Mouse (Mus musculus): ENCODE data around the gene Napsa. TPM values are rescaled to one million over a fixed set of nuclear protein-coding genes. Genes with fewer than 3 reads are reported as not detected.

Gene Napsa
- total RNA-seq, 4 experiments from 2014 or later, result 0.65 TPM; not detected in 3

- DNase-seq (ENCODE audit: low spot score in 2 of 2), result no peak
These were observed 23.0 kb downstream of the Napsa start for GRCm38 (mm10) chr7:44595131-44595561.

GRCm38 (mm10) chr7:44596051-44596450 is 23.9 kb downstream of the Napsa start:
- DNase-seq (ENCODE audit: low spot score in 2 of 2), result no peak

GRCm38 (mm10) chr7:44596996-44597538 is 24.9 kb downstream of the Napsa start:
- no peak for DNase-seq (ENCODE audit: low spot score in 2 of 2)

- no peak for DNase-seq (ENCODE audit: low spot score in 2 of 2)
These were observed 25.5 kb downstream of the Napsa start for GRCm38 (mm10) chr7:44597666-44598065.

GRCm38 (mm10) chr7:44598336-44598735 is 26.2 kb downstream of the Napsa start:
- DNase-seq (ENCODE audit: low spot score in 2 of 2), result no peak

GRCm38 (mm10) chr7:44600691-44601262 is 28.6 kb downstream of the Napsa start:
- DNase-seq (ENCODE audit: low spot score in 2 of 2), result no peak

GRCm38 (mm10) chr7:44601646-44602045 is 29.5 kb downstream of the Napsa start:
- DNase-seq (ENCODE audit: low spot score in 2 of 2), result no peak

- DNase-seq (ENCODE audit: low spot score in 2 of 2), result peak in 1 of 2 experiments; percentile 85
These were observed 30.3 kb downstream of the Napsa start for GRCm38 (mm10) chr7:44602443-44602842.

- no peak for DNase-seq (ENCODE audit: low spot score in 2 of 2)
These were observed 31.1 kb downstream of the Napsa start for GRCm38 (mm10) chr7:44603186-44603855.

GRCm38 (mm10) chr7:44604139-44604606 is 32.0 kb downstream of the Napsa start:
- peak in 1 of 2 experiments; percentile 48 for DNase-seq (ENCODE audit: low spot score in 2 of 2)

GRCm38 (mm10) chr7:44604619-44605018 is 32.4 kb downstream of the Napsa start:
- DNase-seq (ENCODE audit: low spot score in 2 of 2), result no peak

GRCm38 (mm10) chr7:44605436-44605835 is 33.3 kb downstream of the Napsa start:
- DNase-seq (ENCODE audit: low spot score in 2 of 2), result no peak

- peak in 1 of 2 experiments; percentile 40 for DNase-seq (ENCODE audit: low spot score in 2 of 2)
These were observed 34.2 kb downstream of the Napsa start for GRCm38 (mm10) chr7:44606171-44606901.

- DNase-seq (ENCODE audit: low spot score in 2 of 2), result no peak
These were observed 40.0 kb downstream of the Napsa start for GRCm38 (mm10) chr7:44612192-44612591.

- DNase-seq (ENCODE audit: low spot score in 2 of 2), result no peak
These were observed 42.0 kb downstream of the Napsa start for GRCm38 (mm10) chr7:44614041-44614688.

GRCm38 (mm10) chr7:44615309-44615708 is 43.1 kb downstream of the Napsa start:
- DNase-seq (ENCODE audit: low spot score in 2 of 2), result no peak

GRCm38 (mm10) chr7:44615987-44616386 is 43.8 kb downstream of the Napsa start:
- DNase-seq (ENCODE audit: low spot score in 2 of 2), result no peak

- no peak for DNase-seq (ENCODE audit: low spot score in 2 of 2)
These were observed 44.9 kb downstream of the Napsa start for GRCm38 (mm10) chr7:44617059-44617458.

GRCm38 (mm10) chr7:44623714-44624542 is 51.7 kb downstream of the Napsa start:
- DNase-seq (ENCODE audit: low spot score in 2 of 2), result no peak

GRCm38 (mm10) chr7:44624543-44624826 is 52.3 kb downstream of the Napsa start:
- DNase-seq (ENCODE audit: low spot score in 2 of 2), result no peak

GRCm38 (mm10) chr7:44624828-44625227 is 52.6 kb downstream of the Napsa start:
- no peak for DNase-seq (ENCODE audit: low spot score in 2 of 2)

Data from layer of hippocampus, adult 8-10 months (tissue).